Mouse (Mus musculus): ENCODE results near the gene Ttc13.

Gene Ttc13

DNA sequence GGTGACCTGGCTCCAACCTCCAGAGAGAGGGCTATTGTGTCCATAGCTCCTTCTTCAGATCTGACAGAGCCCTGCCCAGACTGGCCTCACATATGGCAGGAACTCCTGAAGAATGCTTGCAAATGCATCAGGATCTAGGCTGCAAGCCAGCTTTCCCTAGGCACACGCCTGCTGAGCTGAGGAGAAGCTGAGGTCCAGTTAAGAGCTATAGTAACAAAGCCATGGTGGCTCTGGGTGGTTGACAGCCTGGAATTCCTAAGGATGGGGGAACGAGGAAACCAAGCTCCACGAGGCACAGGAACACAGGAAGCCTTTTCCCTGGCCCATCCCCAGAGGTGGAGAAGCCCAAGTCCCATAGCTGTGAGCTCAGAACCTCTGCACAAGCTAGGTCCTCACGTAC, 69.2 kb downstream of the Ttc13 start:
- no peak for DNase-seq

DNA sequence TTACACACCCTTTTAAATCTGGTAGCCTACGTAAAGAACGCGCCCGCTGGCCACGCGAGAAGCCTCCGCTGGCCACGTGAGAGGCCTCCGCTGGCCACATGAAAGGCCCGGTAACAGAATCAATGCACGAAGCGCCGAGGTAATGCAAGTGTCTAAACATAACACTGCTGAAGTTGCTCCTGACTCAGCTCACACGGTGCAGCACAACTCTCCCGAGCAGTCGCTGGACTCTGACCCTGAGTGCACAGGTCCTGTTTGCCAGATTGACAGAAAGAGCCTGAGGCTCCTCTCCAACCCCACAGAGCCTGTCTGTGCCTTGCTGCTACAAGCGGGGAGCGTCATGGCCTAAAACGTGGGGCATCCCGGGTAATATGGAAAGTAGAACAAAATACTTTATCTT, 70.0 kb downstream of the Ttc13 start:
- no peak for DNase-seq

DNA sequence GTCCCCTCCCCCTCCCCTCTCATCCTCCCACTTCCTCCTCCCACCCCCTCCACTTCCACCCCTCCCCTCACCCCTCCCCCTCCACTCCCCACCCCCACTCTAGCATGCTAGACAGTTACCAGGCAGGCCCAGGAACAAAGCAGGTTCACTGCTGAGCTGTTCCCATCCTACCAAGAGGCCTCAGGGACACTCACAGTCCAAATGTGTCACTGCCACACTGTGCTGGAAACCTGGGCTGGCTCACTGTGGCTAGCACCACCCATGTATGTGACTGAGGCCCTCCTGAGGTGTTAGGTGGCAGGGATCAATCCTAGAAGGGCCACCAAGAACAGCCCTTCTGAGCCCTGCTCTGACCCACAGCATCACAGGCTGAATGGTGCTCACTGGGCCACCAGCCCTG, 73.5 kb downstream of the Ttc13 start:
- DNase-seq, result no peak

DNA sequence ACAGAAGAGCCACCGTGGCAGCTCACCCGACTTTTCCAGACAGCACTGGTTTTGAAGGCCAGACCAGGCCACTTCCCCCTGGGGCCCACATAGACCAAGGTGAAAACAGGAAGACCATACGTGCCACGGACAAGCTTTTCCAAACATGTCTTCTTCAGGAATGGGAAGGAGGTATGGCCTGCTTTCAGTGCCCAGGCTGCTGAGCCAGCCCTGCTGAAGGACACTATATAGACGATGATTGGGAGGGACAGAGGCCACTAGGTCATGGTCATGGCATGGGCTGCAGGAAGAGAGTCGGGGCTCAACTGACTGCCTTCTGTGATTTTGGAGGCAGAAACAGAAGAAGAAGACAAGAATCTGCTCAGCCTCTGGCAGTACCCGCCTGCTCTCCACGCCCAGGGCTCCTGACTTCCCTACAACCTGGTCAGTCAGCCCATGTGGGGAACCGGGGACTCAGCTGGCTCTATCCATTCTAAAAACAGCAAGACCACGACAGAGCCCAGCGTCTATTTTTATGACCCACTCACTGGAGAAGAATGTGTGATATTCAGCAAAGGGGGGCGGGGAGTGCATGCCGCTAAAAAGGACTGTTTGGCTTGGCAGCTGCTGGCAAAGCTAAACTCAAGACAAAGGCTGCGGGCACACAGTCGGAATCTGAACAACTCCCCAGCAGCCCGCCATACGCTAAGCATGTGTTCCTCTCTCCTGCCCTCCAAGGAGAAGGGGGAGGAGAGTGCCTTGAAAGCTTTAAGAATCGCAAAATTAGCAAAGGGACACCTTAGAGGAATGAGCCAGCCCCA, 78.0 kb downstream of the Ttc13 start:
- no peak for DNase-seq

DNA sequence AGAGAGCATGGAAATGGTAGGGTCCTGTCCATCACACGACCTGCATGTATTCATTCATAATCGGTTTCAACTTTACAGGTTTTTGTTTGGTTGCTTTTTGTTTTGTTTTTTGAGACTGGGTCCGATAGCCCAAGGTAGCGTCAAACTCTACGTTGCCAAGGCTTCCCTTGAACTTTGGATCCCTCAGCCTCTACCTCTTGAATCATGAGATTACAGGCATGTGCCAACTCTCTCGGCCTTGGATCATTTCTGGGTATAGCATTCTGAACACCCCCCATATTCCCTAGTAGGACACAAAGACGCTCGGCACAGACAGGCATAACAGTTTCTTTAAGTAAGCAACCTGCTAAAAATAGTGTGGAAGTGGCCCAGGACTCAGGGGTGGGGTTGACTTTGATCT, 80.2 kb downstream of the Ttc13 start:
- DNase-seq, result no peak

DNA sequence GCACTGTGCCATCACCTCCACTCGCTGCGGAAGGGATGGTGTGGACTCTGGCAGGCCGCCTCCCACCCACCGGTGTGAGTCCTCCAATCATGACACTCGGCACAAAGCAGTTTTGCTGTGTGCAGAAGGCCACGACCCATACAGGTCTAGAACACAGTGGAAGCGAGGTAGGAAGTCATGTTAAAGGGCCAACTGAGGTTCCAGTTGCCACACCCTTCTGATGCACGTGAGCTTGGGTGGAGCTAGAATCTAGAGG, 86.6 kb downstream of the Ttc13 start:
- no peak for DNase-seq

DNA sequence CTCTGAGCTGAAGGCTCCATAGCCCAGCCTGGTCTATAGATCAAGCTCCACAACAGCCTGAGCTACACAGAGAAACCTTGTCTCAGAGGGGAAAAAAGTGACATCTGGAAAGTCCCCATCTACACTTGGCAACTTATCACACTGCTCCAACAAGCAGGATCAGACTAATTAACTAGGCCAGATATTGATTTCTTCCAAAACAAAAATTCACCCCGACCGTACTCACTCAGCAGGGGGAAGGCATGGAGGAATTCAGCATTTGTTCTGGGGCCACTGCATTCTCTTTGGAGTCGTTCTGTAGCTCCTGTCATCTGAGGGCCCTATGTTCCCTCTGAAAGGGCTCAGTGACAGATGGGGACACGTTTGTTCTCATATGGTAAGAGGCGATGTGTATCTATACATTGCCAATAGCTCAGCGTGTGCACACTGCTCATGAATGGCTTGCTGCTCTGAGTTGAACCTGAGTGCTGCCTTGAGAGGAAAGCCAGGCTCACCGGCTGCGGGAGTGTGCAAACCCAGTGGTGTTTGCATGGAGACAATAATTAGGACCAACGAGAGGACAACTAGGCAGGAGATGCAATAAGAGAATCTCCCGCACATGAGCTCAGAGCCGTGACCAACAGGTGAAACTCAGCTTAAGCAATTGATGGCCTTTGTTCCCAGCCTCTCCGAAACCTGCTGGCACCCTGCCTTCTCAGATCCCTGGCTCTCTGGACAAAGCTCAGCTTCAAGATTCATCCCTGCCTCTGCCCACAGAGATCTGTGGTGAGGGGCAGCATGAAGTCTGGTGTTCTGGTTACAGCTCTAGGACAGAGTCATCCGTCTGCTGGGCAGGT, 87.2 kb downstream of the Ttc13 start:
- DNase-seq, result no peak

DNA sequence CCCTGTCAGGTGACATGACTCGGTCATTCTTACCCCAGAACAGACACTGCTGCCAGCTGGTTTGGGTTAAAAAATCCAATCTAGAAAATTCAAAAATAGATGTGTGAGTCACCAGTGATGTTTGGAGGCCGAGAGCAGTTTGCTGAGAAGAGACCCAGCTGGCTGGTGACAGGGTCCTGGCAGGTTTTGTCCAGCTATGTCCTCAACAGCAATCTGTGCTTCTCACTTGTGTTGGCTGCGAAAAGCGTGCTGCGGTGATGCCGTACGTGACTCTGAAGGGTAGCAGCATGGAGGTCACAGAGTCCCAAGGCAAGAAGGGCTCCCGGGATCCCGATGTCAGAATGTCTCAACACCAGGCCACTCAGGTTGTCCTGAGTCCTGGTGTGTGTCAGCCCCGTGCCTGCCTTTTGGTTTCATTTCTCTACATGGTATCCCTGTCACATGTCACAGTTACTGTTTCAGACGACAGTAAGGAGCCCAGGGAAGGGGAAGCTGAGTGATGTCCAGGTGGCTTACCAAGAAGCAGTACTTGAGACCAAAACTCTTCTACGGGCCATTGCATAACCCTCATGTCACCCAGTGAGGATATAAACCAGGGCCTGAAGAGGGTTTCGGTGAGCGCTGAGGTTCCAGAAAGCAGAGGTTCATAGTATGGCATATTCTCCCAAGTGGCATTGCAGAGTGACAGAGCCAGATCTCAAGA, 88.6 kb downstream of the Ttc13 start:
- no peak for DNase-seq

DNA sequence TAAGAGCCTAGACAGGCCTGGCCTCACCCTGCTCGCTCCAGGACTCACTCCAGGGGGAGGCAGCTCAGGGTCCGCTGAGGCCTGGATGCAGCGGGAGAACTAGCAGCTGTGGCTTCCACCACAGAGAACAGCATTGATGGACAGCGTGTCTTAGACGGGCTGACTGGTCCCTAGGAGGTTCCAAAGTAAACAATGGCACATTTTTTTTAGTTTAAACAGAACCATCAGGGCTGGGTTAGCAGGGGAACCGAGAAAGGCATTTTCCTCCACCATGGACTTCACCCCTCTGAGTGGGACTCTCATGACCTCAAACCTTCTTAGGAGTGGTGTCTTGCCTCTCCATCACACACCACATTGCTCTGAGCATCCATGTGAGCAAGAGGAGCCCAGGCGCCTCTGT, 89.8 kb downstream of the Ttc13 start:
- DNase-seq, result no peak

DNA sequence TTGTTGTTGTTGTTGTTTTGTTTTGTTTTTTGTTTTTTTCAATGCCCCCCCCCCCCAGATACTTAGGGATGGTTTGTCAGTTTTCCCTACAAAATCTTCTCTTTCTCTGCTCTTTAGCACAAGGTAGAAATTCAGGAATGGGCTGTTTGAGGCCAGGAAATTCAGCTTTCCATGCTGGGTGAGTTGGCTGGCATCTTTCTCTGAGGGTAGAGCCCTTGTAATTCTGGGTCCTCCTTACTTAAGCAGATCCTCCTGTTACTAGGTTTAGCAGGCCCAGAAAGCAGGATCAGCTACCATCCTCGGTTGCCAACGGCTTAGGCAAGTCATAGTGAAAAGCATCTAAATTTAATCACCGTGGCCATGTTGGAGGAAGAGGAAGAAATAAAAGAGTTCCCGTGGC, 90.9 kb downstream of the Ttc13 start:
- no peak for DNase-seq

DNA sequence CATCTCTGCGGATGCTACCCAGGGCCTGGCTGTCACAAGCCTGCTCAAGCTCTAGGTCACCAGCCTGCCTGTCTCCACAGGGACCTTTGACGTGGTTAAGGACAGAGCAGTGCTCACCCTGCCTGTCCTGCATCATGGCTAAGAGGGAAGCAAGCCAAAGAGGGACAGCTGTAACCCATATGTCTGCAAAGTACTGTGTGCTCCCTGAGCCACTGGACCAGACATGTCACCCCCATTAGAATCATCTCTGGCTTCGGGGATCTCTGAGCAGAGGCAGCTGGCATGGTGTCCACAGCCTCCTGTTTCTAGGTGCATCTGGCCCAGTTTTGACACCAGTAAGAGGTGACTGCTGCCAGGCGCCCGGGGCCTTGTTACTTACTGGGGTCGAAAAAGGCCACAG, 91.3 kb downstream of the Ttc13 start:
- no peak for DNase-seq

DNA sequence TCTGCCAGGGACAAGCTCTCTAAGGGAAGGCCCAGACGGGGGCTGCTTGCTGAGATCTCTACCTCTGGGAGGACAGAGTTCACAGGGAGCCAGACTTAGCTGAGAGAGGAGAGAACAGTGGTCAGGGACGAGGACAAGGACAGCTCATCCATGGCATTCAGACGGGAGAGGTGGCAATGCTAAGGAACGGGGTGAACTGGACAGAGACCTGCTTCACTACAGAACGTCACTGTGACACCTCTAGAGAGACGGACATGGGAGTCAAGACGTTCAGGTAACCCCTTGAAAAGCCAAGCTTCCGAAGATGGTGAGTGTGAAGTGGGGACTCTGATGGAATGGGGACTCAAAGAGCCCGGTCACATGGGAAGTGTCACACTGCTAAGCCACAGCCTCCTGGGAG, 95.5 kb downstream of the Ttc13 start:
- no peak for DNase-seq
